Mouse (Mus musculus) embryonic facial prominence, embryonic 13.5 days (tissue): Measurements from ENCODE around the gene Tmem135. TPM values are rescaled to one million over a fixed set of nuclear protein-coding genes. Genes with fewer than 3 reads are reported as not detected.

ENCODE experiments used
- ATAC-seq: fragments of 200-750 bp; cut with Nextera tagmentation; 2 replicates; pipeline ENCODE4 v1.8.0; 2017; ENCODE audit warnings: low read depth; ENCODE audit not compliant: insufficient number of reproducible peaks, insufficient read depth, low FRiP score, low TSS enrichment
- H3K27ac ChIP-seq: fragments of 300-500 bp; sonication (generic); 2 replicates; pipeline ENCODE4 v1.5.1; 2015; ENCODE audit warnings: moderate library complexity, mild to moderate bottlenecking, inconsistent platforms
- H3K27me3 ChIP-seq: fragments of 300-500 bp; sonication (generic); 2 replicates; pipeline ENCODE4 v1.6.1; 2015; ENCODE audit warnings: mild to moderate bottlenecking, inconsistent platforms
- H3K36me3 ChIP-seq: fragments of 300-500 bp; sonication (generic); 2 replicates; pipeline ENCODE4 v1.6.1; 2015; ENCODE audit warnings: mild to moderate bottlenecking, inconsistent platforms
- H3K4me1 ChIP-seq: fragments of 300-500 bp; sonication (generic); 2 replicates; pipeline ENCODE4 v1.6.1; 2015; ENCODE audit warnings: inconsistent platforms
- H3K4me2 ChIP-seq: fragments of 300-500 bp; sonication (generic); 2 replicates; pipeline ENCODE4 v1.6.1; 2015; ENCODE audit warnings: moderate library complexity, mild to moderate bottlenecking, inconsistent platforms
- H3K4me3 ChIP-seq: fragments of 300-500 bp; sonication (generic); 2 replicates; pipeline ENCODE4 v1.5.1; 2015; ENCODE audit warnings: mild to moderate bottlenecking, inconsistent platforms
- H3K9ac ChIP-seq: fragments of 300-500 bp; sonication (generic); 2 replicates; pipeline ENCODE4 v1.6.1; 2015; ENCODE audit warnings: mild to moderate bottlenecking, inconsistent platforms
- H3K9me3 ChIP-seq: fragments of 300-500 bp; sonication (generic); 2 replicates; pipeline ENCODE4 v1.6.1; 2016; ENCODE audit warnings: inconsistent platforms
- WGBS: fragments of 180-500 bp; shearing (Covaris S2); methylation state at CpG from one replicate; pipeline ENCODE4 v1.1.7; 2015; ENCODE audit warnings: mixed read lengths; 5-methylcytosine and 5-hydroxymethylcytosine counted together
- polyA plus RNA-seq: library from polyadenylated mRNA; unstranded; fragments of >200 nt; fragmentation: Nextera tagmentation; extraction: Ambion mirVana; gene quantifications from 2 replicates; pipeline ENCODE4 v1.2.1, GENCODE M21; 2015

The Tmem135 gene
- polyA plus RNA-seq, 1 experiment from 2014 or later: 24.0 TPM

- no peak overlapping the region for H3K27ac ChIP-seq
- WGBS: 29% methylated on average over 2 of the region's 2 CpGs
- no peaks in the 10 kb centered on the region for H3K36me3 ChIP-seq
- no peak overlapping the region for H3K4me2 ChIP-seq
- H3K27me3 ChIP-seq: no peaks in the 10 kb centered on the region
- no peak overlapping the region for H3K4me3 ChIP-seq
- no peaks in the 10 kb centered on the region for H3K9me3 ChIP-seq
- ATAC-seq: no peak
- H3K9ac ChIP-seq: no peak overlapping the region
- peaks cover 13% of the 10 kb centered on the region; the same call in 1 of the 2 replicates for H3K4me1 ChIP-seq
Observed at GRCm38 (mm10) chr7:89168606-89169005, 235.4 kb downstream of the Tmem135 start.

- no peaks in the 10 kb centered on the region for H3K27me3 ChIP-seq
- H3K4me1 ChIP-seq: no peaks in the 10 kb centered on the region
- WGBS: 67% methylated on average over 4 of the region's 4 CpGs
- no peak overlapping the region for H3K4me2 ChIP-seq
- H3K36me3 ChIP-seq: no peaks in the 10 kb centered on the region
- H3K27ac ChIP-seq: no peak overlapping the region
- H3K4me3 ChIP-seq: no peak overlapping the region
- H3K9me3 ChIP-seq: no peaks in the 10 kb centered on the region
- no peak overlapping the region for H3K9ac ChIP-seq
- no peak for ATAC-seq
Observed at GRCm38 (mm10) chr7:89165528-89165927, 238.5 kb downstream of the Tmem135 start.

- H3K9ac ChIP-seq: no peak overlapping the region
- no peak overlapping the region for H3K4me2 ChIP-seq
- H3K27me3 ChIP-seq: no peaks in the 10 kb centered on the region
- peaks cover 9% of the 10 kb centered on the region for H3K4me1 ChIP-seq
- no peak for ATAC-seq
- H3K27ac ChIP-seq: no peak overlapping the region
- no peaks in the 10 kb centered on the region for H3K9me3 ChIP-seq
- H3K36me3 ChIP-seq: peaks cover 7% of the 10 kb centered on the region; the same call in 1 of the 2 replicates
- no peak overlapping the region for H3K4me3 ChIP-seq
- WGBS: 68% methylated on average over 6 of the region's 6 CpGs
Observed at GRCm38 (mm10) chr7:89161610-89162378, 242.2 kb downstream of the Tmem135 start.

GRCm38 (mm10) chr7:89157356-89157755 lies 246.7 kb downstream of the Tmem135 start:
- Histone ChIP-seq H3K9ac (no peak overlapping the region), H3K9me3 (no peaks in the 10 kb centered on the region), H3K4me1 (peaks cover 16% of the 10 kb centered on the region), H3K4me3 (no peak overlapping the region), H3K4me2 (no peak overlapping the region), H3K36me3 (peaks cover 16% of the 10 kb centered on the region; the same call in 1 of the 2 replicates), H3K27ac (no peak overlapping the region), H3K27me3 (no peaks in the 10 kb centered on the region)
- WGBS: 76% methylated on average over 8 of the region's 8 CpGs
- ATAC-seq: no peak

GRCm38 (mm10) chr7:89156629-89157028 lies 247.4 kb downstream of the Tmem135 start:
- H3K27me3 ChIP-seq: no peaks in the 10 kb centered on the region
- H3K27ac ChIP-seq: no peak overlapping the region
- H3K4me3 ChIP-seq: no peak overlapping the region
- peaks cover 16% of the 10 kb centered on the region; the same call in 1 of the 2 replicates for H3K36me3 ChIP-seq
- WGBS: 39% methylated on average over 4 of the region's 4 CpGs
- peaks cover 16% of the 10 kb centered on the region for H3K4me1 ChIP-seq
- ATAC-seq: no peak
- H3K9ac ChIP-seq: no peak overlapping the region
- H3K9me3 ChIP-seq: no peaks in the 10 kb centered on the region
- H3K4me2 ChIP-seq: no peak overlapping the region

GRCm38 (mm10) chr7:89155741-89156140 lies 248.3 kb downstream of the Tmem135 start:
- H3K4me1 ChIP-seq: peaks cover 16% of the 10 kb centered on the region
- H3K27ac ChIP-seq: no peak overlapping the region
- no peak overlapping the region for H3K4me2 ChIP-seq
- H3K4me3 ChIP-seq: no peak overlapping the region
- ATAC-seq: no peak
- H3K27me3 ChIP-seq: no peaks in the 10 kb centered on the region
- no peaks in the 10 kb centered on the region for H3K9me3 ChIP-seq
- 82% methylated on average over 7 of the region's 7 CpGs for WGBS
- peaks cover 21% of the 10 kb centered on the region for H3K36me3 ChIP-seq
- no peak overlapping the region for H3K9ac ChIP-seq

GRCm38 (mm10) chr7:89155223-89155622 lies 248.8 kb downstream of the Tmem135 start:
- H3K4me3 ChIP-seq: no peak overlapping the region
- peaks cover 16% of the 10 kb centered on the region for H3K4me1 ChIP-seq
- H3K4me2 ChIP-seq: no peak overlapping the region
- H3K9ac ChIP-seq: no peak overlapping the region
- H3K27me3 ChIP-seq: no peaks in the 10 kb centered on the region
- ATAC-seq: no peak
- peaks cover 21% of the 10 kb centered on the region for H3K36me3 ChIP-seq
- WGBS: 76% methylated on average over 6 of the region's 6 CpGs
- no peaks in the 10 kb centered on the region for H3K9me3 ChIP-seq
- no peak overlapping the region for H3K27ac ChIP-seq

GRCm38 (mm10) chr7:89151345-89151744 lies 252.7 kb downstream of the Tmem135 start:
- Histone ChIP-seq H3K4me2 (no peak overlapping the region), H3K27me3 (no peaks in the 10 kb centered on the region), H3K4me3 (no peak overlapping the region), H3K4me1 (peaks cover 4% of the 10 kb centered on the region), H3K9ac (no peak overlapping the region), H3K36me3 (peaks cover 18% of the 10 kb centered on the region), H3K27ac (no peak overlapping the region), H3K9me3 (no peaks in the 10 kb centered on the region)
- ATAC-seq: no peak
- WGBS: 73% methylated on average over 6 of the region's 6 CpGs

- Histone ChIP-seq H3K27ac (no peak overlapping the region), H3K36me3 (peaks cover 20% of the 10 kb centered on the region), H3K27me3 (no peaks in the 10 kb centered on the region), H3K4me3 (no peak overlapping the region), H3K4me1 (no peaks in the 10 kb centered on the region), H3K9ac (no peak overlapping the region), H3K4me2 (no peak overlapping the region), H3K9me3 (no peaks in the 10 kb centered on the region)
- 56% methylated on average over 5 of the region's 5 CpGs for WGBS
- ATAC-seq: no peak
Observed at GRCm38 (mm10) chr7:89140640-89141300, 263.3 kb downstream of the Tmem135 start.

GRCm38 (mm10) chr7:89134884-89135511 lies 269.0 kb downstream of the Tmem135 start:
- Histone ChIP-seq H3K27ac (no peak overlapping the region), H3K36me3 (0 out of 2 replicates have a peak, but pooled peaks cover 3% of the 10 kb centered on the region), H3K4me1 (no peaks in the 10 kb centered on the region), H3K27me3 (no peaks in the 10 kb centered on the region), H3K9me3 (no peaks in the 10 kb centered on the region), H3K4me3 (no peak overlapping the region), H3K4me2 (no peak overlapping the region), H3K9ac (no peak overlapping the region)
- WGBS: 88% methylated on average over 5 of the region's 5 CpGs
- ATAC-seq: no peak

GRCm38 (mm10) chr7:89126063-89126882 lies 277.7 kb downstream of the Tmem135 start:
- ATAC-seq: 0 out of 2 replicates have a peak, but pooled peaks have one; percentile 20
- 49% methylated on average over 7 of the region's 7 CpGs for WGBS
- no peak overlapping the region for H3K27ac ChIP-seq

More at GRCm38 (mm10) chr7:89126063-89126882, 277.7 kb downstream of the Tmem135 start:
- no peaks in the 10 kb centered on the region for H3K9me3 ChIP-seq
- H3K9ac ChIP-seq: no peak overlapping the region
- no peak overlapping the region for H3K4me2 ChIP-seq
- H3K4me1 ChIP-seq: no peaks in the 10 kb centered on the region
- H3K4me3 ChIP-seq: no peak overlapping the region
- no peaks in the 10 kb centered on the region for H3K27me3 ChIP-seq
- no peaks in the 10 kb centered on the region for H3K36me3 ChIP-seq
